Mouse (Mus musculus): ENCODE results near the gene Apoc2. TPM values are rescaled to one million over a fixed set of nuclear protein-coding genes. Genes with fewer than 3 reads are reported as not detected.
"Not testable (repeated sequence)": the region's sequence is repeated elsewhere in the genome, so short reads cannot be mapped to it uniquely, and the experiment has no call there.

The Apoc2 gene
- total RNA-seq, 2 experiments from 2014 or later: 97.6 to 107 TPM

DNA sequence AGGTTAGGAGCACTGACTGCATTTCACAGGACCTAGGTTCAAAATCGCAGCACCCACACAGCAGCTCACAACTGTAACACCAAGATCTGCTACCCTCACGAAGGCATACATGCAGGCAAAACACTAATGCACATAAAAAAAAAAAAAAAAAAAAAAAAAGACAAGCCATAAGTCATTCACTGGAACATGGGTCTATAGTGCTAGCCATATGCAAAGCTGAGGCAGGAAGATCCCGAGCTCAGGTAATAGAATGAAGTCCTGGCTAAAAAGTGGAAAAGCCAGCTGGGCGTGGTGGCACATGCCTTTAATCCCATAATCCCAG lies 22.0 kb upstream of the Apoc2 start:
- no peak for ATAC-seq (ENCODE audit: poor library complexity, severe bottlenecking)

DNA sequence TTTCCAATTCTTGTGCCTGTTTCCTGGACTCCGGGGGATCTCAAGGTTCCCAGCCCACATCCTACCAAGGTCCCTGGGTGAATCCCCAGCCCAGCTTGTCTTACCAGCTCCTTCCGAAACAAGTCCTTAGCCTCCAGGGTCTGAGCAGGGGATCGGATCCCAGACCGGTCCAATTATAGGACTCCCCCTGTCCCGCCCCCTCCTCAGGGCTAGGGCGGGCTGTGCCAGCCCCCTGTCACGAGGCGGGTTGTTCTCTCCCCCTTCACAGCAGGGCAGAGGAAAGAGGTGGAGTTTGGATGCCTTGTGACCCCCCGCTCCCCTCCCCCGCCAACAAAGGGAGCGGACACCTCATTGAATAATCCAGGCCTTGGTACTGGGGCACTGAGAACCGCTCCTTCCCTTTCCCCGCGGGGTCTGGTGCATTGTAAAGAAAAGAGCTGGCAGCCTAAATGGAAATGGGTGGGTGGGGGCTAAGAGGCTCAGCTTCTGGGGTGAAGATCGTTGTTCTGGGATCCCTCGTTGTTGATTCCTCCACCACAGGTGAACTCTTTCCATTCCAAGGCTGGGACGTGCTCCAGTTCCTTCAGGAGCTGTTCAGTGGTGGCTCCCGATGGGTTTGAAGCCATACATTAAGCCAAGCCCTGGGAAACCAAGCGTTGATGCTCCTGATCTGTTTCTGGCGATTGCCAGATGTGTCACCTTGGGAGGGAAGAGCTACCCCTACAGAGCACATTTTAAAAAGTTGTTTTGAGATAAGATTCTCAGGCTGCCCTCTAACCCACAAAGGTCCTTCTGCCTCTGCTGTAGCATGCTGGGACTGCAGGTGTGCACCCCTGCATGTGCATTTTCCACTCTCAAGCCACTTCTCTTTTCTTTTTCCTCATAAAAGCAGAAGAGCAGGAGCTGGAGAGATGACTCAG lies 21.4 kb upstream of the Apoc2 start, which contains the start of gene Apoe:
Gene Apoe (minus strand): TSS at position 282 of the 920 bp plus-strand sequence.
- ATAC-seq (ENCODE audit: poor library complexity, severe bottlenecking): peak; percentile 70

DNA sequence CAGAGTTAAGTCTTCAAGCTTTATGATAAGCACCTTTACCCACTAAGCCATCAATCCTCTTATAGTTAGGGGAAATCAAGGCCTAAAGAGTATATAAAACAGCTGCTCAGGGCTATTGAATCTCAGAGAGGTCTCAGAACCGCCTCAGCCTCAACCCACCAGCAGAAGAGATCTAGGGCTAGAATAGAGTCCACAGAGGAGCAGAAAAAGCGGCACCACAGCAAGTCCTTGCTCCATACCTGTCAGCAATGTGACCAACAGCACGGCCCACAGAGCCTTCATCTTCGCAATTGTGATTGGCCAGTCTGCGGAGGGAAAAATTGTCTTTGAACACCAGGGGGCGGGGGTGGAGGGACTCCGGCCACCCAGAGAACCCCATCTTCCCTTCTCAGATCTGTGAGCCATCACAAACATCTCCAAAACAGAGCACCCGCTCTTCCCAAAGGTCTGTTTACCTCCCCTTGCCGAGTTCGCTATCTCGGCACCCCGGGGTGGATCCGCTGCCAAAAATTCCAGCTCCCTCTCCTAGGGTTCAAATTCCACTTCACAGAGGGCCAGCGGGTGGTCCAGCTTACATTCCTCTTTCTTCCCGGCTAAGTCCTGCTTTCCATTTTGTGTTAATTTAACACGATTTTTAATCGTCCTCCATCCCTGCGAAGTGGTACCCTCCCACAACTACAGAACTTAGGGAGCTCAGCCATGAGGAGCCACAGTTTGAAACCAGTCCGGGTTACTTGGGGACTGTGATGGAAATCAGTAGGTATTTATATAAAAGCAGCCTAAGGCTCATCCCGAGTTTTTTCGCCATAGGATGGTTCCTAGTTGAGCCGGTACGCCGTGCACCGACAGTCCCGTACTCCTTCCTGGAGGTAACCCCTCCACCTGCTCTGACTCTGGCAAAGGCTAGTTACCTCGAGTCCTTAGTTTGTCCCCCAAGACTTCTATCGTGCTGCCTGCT lies 20.5 kb upstream of the Apoc2 start:
- 0 out of 2 replicates have a peak, but pooled peaks have one; percentile 14 for ATAC-seq (ENCODE audit: poor library complexity, severe bottlenecking)

DNA sequence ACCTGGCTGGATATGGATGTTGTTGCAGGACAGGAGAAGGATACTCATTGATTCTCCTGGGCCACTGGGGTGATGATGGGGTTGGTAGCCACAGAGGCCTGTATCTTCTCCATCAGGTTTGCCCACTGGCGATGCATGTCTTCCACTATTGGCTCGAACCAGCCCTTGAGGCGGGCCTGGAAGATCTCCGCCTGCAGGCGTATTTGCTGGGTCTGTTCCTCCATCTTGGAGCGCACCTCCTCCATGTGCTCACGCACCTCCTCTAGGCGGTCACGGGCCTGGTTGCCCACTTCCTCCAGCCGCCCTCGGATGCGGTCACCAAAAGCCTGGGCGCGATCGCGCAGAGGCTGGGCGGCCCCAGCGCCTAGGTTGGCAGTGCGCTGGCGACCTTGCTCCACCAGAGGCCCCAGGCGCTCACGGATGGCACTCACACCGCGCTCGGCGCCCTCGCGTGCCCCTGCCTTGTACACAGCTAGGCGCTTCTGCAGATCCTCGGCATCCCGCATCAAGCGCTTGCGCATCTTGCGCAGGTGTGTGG lies 18.7 kb upstream of the Apoc2 start:
- ATAC-seq (ENCODE audit: poor library complexity, severe bottlenecking): no peak

DNA sequence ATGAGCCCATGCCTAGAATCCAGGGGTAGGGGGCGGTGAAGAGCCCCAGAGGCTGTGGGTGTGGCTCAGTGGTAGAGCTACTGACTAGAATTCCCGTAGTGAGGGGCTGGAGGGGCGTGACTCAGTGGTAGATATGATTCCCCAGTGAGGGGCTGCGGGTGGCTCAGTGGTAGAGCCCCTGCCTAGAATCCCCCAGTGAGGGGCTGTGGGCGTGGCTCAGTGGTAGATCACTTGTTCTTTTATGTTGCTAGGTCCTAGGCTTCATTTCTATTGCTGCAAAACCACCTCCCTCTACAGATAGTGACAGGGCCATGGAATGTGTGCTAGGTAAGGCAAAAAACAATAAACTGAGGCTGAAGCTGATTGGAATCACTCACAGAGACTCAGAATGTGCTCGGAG lies 18.1 kb upstream of the Apoc2 start:
- no peak for ATAC-seq (ENCODE audit: poor library complexity, severe bottlenecking)

DNA sequence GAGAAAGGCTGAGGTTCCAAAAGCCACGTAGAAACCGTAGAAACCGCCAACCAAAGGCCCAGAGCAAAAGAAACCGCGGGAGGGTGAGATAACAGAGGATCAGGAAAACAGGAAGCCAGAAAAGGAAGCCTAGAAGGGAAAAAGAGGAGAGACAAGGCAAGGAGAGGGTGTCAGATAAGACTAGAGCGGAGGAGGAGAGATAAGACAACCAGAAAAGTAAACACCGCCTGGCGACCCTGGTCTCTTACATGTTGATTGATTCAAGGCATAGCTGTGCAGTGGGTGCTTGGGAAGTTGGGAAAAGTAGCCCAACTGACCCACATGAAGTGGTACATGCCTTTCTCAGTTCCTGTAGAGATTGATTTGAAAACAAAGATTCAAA lies 17.5 kb upstream of the Apoc2 start:
- no peak for ATAC-seq (ENCODE audit: poor library complexity, severe bottlenecking)

DNA sequence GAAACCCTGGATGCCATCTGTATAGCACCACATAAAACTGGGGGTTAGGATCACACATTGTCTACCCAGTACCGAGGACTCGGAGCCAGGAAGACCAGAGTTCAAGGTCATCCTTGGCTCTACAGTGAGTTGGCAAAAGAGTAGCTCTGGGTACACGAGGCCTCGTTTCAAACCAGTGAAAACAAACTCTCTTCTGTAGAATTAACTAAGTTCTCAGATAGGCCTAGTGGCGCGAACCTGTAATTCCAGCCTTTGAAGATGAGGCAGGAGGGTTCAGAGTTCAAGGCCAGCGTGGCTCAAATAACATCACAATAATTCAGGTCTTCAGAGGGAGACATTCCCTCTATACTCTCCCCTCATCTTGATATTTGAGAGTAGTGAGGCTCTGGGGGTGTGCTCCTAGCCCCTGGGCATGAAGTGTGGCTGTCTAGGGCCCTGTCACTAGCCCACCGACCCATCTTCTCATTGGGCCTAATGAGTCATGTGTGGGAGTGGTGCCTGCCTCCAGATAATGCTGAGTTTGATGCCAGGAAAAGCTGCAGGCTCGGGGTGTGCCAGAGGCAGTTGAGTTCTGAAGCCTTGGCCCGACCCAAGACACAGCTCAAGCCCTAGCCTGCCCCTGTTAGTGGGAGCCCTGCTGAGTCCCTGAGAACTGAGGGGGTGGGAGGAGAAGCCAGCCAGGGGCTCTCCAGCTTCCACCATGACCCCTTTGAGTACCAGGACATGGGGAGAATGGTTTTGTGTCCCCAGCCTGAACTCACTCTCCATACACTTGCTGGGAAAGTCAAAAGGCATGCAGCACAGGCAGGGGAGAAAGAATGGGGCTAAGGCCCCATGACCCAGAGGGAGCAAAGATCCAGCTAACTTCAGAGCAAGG lies 16.8 kb upstream of the Apoc2 start:
- no peak for ATAC-seq (ENCODE audit: poor library complexity, severe bottlenecking)

DNA sequence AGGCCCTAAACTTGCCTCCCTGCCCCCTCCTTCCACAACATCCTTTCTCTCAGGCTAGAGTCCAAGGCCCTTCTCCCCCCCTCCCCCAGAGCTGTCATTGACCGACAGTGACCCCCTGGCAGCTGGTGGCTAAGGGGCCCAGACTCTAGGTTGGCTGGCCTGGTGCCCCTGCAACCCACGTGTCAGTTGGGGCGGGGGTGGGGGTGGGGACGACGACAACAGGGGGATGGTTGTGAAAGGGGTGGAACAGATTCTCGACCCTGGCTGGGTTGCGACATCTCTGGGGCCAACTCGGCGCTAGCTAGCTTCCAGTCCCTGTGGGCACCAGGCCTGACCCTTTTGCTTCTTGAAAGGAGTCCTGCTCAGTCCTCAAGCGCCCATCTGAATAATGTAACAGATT lies 15.7 kb upstream of the Apoc2 start:
- peak; percentile 86 for ATAC-seq (ENCODE audit: poor library complexity, severe bottlenecking)

DNA sequence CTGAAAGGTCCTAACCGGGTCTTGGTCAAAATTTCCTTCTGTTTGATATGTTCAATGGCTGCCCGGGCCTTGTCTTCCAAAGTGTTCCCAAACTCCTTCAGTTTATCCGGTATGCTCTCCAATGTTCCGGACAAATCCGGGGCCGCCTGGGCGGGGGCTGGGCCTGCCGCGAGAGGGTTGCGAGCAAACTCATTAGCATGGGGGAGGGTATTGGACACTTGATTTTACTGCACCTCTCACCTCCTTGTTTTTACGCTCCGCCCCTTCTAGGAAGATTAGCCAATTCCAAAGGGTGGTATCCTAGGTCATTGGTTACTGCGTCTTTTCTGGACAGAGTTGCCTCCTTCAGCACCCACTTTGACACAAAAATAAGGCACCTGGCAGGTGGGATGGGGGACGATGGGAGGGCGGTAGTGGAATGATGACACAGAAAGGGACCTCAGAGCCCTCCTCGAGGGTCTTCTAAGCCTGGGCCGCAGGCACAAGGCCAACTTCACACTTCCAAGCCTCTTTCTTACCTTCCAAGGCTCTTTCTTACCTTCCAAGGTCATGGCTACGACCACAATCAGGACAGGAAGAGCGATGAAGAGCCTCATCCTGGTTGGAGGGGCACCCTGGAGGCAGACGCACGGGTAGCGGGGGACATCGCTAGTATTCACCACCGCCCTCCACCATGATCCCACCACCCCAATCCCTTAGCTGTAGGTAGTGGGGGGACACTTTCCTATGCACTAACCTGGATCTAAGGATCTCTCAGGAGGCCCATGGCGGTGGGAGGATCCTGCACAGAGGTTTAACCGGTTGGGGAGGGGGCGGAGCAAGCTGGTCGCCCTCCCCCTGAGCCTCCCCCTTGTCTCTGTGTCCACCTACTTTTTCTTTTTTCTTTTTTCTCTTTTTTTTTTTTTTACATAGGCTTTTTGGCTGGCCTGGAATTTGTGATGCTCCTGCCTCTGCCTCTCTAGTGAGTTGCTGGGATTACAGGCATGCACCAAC lies 14.4 kb upstream of the Apoc2 start, which contains the start of gene Apoc1:
Gene Apoc1 (minus strand): TSS at position 788 of the 993 bp plus-strand sequence.
- ATAC-seq (ENCODE audit: poor library complexity, severe bottlenecking): no peak

DNA sequence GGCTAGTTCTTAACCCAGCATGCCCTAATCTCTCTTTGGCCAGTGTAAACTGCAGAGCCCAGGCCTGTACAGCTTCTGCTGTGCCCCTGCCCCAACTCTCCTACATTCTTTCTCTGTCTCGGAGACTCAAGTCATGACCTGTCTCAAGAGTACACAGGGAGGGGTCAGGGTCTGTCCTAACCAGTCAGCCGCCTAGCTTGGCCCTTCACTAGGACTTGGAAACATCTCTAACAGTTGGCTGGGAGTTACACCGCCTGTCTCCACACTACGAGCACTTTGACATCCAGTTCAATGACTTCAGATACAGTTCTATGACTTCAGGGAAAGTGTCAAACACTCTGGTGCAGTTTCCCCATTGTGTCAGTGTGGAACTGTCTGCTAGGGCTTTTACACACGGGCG lies 13.7 kb upstream of the Apoc2 start:
- ATAC-seq (ENCODE audit: poor library complexity, severe bottlenecking): no peak

DNA sequence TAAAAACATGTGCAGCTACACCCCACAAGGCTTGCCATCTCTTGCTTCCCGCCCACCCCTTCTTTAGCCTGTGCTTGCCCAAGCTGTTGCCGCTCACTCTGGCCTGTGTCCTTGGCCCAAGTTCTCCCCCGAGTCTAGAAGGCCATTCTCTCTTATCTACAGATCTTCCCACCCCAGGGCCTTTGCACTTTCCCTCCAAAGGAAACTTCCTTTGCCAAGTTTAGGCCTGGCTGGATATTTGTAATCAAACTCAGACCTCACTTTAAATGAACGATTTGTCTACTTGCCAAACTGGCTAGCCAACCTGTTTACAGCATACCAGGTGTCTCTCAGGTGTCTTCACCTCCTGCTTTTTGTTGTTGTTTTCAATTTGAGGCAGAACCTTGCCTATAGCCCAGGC lies 13.1 kb upstream of the Apoc2 start:
- no peak for ATAC-seq (ENCODE audit: poor library complexity, severe bottlenecking)

DNA sequence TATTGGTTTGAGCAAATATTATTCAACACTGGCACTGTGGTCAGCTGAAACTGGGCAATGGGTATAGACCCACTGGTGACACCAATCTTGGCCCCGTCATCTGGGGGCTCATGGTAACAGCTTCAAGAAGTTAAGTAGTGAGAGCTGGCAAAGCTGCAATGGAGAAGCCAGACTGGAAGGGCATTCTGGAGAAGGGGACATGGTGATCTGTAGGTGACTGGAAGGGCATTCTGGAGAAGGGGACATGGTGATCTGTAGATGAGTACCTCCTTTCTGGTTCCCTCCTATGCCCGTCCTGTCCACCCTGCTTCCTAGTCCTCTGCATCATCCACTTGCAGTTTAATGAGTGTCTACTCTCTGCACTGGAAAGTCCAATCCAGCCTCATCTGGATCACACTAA lies 10.9 kb upstream of the Apoc2 start:
- ATAC-seq (ENCODE audit: poor library complexity, severe bottlenecking): no peak

DNA sequence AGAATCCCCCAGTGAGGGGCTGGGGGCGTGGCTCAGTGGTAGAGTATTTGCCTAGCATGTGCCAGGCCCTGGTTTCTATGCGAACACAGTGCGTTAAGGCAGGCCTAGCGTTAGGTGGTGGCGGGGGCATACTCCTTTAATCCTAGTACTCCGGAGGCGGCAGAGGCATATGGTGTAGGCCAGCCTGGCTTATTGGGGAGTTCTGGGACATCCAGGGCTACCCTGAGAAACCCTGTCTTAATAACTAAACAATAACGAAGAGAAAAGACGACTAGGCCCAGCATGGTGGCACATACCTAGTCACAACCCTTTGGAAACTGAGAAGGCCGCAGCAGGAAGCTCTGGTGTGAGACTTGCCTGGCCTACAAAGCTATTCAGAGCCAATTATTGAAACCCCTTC lies 10.4 kb upstream of the Apoc2 start:
- ATAC-seq (ENCODE audit: poor library complexity, severe bottlenecking): no peak

DNA sequence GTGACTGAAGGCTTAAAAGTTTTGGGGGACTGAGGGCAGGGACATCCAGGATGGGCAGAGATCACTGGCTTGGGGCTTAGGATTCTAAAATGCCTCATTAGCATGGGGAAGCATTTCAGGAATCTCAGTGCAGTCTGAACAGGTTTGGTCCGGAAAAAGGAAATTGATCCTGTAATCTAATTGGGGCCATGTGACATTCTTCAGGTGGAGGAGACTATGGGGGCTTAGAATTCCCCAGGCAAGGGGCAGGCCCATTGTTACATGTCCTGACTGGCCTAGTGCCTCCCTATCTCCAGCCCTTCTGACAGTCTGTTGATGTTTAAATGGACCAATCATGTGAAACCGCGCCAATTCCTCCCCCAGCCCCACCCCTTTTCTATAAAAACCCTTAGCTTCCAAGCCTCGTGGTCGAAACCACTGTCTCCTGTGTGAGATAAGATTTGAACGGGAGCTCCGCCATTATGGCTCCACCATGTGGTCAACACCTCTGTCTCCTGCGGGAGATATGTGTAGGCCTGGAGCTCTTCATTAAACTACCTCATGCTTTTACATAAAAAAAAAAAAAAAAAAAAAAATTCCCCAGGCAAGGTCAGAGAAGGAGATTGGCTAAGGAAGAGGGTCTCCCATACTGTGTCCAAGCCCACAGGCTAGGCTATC lies 9.3 kb upstream of the Apoc2 start:
- ATAC-seq (ENCODE audit: poor library complexity, severe bottlenecking): not testable (repeated sequence)

DNA sequence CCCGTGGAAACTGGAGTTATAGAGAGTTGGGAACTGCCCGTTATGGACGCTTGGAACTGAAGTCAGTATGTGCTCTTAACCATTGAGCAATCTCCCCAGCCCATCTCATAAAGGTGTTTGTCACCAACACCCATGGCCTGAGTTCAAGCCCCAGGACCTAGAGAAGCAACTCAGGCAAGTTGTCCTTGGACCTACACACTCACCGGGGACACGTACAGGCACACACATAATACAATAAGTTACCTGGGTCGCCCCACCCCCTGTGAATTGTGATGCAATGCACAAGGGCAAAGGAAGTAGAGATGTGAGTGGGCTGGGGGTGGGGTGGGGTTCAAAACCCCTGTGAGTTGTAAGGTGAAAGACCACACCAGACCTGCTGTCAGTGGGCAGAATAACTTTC lies 8.8 kb upstream of the Apoc2 start:
- ATAC-seq (ENCODE audit: poor library complexity, severe bottlenecking): no peak

DNA sequence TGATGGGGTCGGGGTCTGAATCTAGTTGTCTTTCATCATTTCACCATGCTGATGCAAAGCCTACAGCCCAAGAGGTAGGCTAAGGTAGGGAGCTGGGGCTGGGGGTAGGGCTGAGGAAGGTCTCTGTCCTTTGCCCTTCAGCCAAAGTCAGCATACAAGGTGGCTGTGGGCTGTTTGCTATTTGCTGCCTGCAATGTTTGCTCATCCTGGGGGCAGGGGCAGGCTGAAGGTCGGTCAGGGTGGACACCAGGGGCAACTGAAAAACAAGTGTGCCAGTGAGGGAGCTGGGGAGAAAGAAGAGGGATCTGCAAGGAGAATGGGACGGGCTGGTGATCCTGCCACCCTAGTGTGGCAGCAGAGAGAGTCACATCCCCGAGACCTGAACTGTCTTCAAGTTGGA lies 7.6 kb upstream of the Apoc2 start:
- ATAC-seq (ENCODE audit: poor library complexity, severe bottlenecking): no peak

DNA sequence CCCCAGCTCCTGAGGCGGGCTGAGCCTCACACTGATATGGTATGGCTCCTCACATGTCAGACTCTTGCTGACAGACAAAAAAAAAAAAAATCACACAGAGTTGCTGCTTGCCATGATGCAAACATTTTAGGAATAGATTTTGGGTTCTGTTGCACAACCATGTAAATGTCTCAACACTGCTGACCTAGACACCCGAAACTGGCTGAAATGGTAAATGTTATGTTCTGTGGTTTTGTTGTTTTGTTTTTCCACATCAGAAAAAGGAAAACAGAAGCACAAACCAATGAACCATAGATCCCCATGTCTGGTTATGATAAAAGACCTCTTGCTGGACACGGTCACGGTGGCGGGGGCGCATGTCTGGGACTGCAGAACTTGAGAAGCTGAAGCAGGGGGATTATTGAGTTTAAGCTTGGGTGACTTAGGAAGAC lies 6.0 kb upstream of the Apoc2 start:
- peak; percentile 92 for ATAC-seq (ENCODE audit: poor library complexity, severe bottlenecking)

DNA sequence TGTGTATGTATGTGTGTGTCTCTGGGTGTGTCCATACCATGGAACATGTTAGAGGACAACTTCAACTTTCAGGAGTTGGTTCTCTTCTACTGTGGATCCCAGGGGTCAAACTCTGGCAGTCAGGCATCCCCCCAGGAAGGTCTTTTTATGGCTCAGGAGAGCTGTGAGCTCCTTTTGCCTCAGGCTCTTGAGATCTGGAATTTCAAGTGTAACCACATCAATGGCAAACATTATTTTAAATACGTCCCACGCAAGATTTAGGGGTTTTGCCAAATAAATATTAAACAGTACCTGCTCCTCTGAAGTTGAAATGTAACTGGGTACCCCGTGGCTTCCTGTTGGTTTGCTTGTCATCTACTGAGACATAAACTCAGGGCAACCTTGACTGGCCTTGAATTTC lies 5.2 kb upstream of the Apoc2 start:
- ATAC-seq (ENCODE audit: poor library complexity, severe bottlenecking): no peak

Measured in megakaryocyte, adult 5-6 weeks (primary cell).